Mouse (Mus musculus) olfactory bulb, adult 2 months (tissue): ENCODE results near the gene Synm.

Source experiments
- CTCF ChIP-seq: fragments of 200-500 bp; IDR thresholded peaks from 2 replicates; pipeline ENCODE4 v1.5.1; 2012; ENCODE audit warnings: low read depth, mild to moderate bottlenecking, low read length, moderate library complexity; ENCODE audit not compliant: insufficient read depth
- POLR2A ChIP-seq: fragments of 200-500 bp; IDR thresholded peaks from 2 replicates; pipeline ENCODE4 v1.6.1; 2012; ENCODE audit warnings: mild to moderate bottlenecking, low read depth, low read length, moderate library complexity; ENCODE audit not compliant: insufficient read depth

DNA sequence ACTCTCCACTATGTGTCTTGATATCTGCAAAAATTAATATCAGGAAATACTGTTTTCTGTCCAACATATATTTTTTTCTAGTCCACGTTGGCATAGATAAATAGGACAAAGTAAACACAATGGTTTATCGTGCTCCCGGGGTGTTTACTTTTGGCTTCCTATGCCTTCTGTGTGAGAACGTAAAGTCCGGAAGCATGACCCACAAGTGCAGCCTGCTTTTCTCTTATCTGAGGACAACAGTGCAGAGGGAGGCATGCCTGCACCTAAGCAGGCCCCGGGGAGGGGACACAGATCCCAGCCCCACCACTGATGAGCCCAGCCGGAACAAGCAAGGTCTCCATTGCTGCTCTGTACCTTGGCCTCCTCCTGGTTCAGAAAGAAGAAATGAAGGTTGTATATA lies 49.3 kb downstream of the Synm start:
- TF ChIP-seq POLR2A (no peak), CTCF (no peak)
